Mouse (Mus musculus) embryonic stem cell, embryonic (primary cell): ENCODE data around the gene Aldh3b2.

ENCODE experiments used
- CTCF ChIA-PET, 4 experiments: fragments of 300-600 bp in 2 of 4; fragments of 350-600 bp in 2 of 4; sonication (Branson Sonifier 250); formaldehyde crosslinking; loops; one replicate each; lab custom pipeline; 2022; ENCODE audit warnings: inconsistent platforms in 2 of 4; lab: Charles Lee
- POLR2A ChIA-PET, 4 experiments: fragments of 300-600 bp in 2 of 4; fragments of 350-600 bp in 2 of 4; sonication (Branson Sonifier 250); formaldehyde crosslinking; loops; one replicate each; lab custom pipeline; 2022; ENCODE audit warnings: antibody characterized with exemption in 4 of 4, inconsistent platforms in 1 of 4; lab: Charles Lee

The Aldh3b2 gene

DNA sequence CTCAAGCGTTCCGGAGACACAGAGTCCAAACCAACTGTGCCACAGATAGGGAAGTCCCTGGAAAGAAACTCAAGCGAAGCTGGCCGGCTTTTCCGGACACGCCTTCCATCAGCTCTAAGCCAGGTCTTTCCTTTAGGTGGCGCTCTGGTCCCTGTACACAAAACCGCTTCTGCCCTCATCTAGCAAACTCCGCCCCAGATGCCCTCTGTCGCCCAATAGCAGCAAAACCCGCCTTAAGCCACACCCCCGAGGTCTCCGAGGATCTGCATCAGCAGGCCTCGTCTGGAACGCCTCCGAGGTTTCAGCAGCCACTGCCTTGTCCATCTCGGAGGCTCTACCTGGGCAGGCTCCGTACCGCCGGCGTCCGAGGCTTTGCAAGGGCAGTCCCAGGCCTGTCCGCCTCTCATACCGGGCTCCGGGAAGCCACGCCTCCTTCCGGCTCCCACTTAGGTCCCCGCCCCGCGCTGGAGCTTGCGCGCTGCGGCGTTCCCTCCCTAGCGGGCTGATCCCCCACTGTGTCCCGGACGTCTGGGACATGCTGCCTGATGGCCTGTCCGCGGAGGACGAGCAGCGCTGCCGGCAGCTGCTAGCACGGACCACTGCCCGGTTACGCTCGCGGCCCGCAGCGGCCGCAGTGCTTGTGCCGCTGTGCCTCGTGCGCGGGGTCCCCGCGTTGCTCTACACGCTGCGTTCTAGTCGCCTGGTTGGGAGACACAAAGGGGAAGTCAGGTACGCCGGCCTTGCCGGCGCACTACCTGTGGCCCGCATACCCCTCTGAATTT, 28.2 kb downstream of the Aldh3b2 start, which contains the start of the genes Nudt8 and Gm49405:
Nudt8 (plus strand) TSS at position 462 of the 782 bp plus-strand sequence.
Gm49405 (plus strand) TSS at position 508 of the 782 bp plus-strand sequence.
- CTCF ChIA-PET = interaction anchor here (0.5 to 4.3 kb wide), 79 partner anchors 9 to 992 kb away, joined by 3 to 71 read pairs (median 5); partner anchors contain the start of genes Acy3 (in 4 of the 4), Ndufv1 (in 4 of the 4), Gstp2 (in 2 of the 4) and Aip (in 1 of the 4)
- POLR2A ChIA-PET = interaction anchor here (0.6 to 9.8 kb wide), 97 partner anchors 8 to 677 kb away, joined by 3 to 137 read pairs (median 4); partner anchors contain the start of genes Acy3 (in 3 of the 4), Gstp2 (in 3 of the 4), Ndufs8 (in 3 of the 4) and Ndufv1 (in 3 of the 4)

DNA sequence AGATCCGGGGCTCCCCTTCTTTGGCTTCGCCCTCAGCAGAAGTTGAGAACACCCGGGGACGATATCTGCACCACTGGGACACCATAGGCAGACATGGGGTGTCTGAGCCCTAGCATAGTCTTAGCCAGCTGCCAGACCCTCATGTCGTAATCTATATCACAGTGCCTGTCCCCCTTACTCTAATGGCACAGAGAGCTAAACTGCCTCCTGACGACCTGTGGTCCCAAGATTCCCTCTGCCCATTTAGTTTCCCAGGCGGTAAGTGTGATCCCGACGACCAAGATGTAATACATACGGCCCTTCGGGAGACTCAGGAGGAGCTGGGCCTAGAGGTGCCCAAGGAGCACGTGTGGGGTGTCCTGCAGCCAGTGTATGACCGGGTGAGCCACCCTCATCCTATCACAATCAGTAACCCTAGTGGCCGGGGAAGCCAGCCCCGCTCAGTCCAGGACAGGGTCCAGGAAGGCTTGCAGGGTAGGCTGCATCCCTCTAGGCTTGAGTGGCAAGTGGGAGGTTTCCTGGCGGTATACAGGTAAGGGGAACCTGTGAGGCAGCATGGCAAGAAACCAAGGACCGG, 28.9 kb downstream of the Aldh3b2 start:
- POLR2A ChIA-PET = interaction anchor here (0.5 to 9.8 kb wide), 51 partner anchors 9 to 678 kb away, joined by 3 to 137 read pairs (median 5); partner anchors contain the start of genes Ndufv1 (in 3 of the 4), Acy3 (in 2 of the 4), Gstp2 (in 2 of the 4) and Ndufs8 (in 2 of the 4)

DNA sequence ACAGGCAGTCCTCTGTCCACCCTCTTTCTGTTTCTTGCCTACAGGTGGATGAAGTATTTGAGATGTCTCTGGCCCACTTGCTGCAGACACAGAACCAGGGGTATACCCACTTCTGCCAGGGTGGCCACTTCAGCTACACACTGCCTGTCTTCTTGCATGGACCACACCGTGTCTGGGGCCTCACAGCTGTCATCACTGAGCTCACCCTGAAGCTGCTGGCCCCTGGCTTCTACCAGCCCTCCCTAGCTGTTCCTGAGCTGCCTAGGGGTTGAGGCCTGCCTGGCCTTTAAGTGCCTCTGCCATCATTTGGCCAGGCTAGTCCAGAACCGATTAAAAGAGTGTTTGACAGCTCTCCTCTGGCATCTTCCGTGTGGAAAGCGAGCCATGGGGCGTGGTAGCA, 29.6 kb downstream of the Aldh3b2 start:
- ChIA-PET CTCF (interaction anchor here (0.7 to 4.3 kb wide), 8 partner anchors 11 to 59 kb away, joined by 3 to 37 read pairs (median 8); partner anchors contain the start of genes Ndufv1 (in 2 of the 4) and Acy3 (in 1 of the 4)), POLR2A (interaction anchor here in 3 of 4 experiments (0.7 to 9.8 kb wide), 18 partner anchors 10 to 200 kb away, joined by 3 to 137 read pairs (median 10); partner anchors contain the start of genes Ndufv1 (in 3 of the 3), Acy3 (in 2 of the 3), Gstp2 (in 1 of the 3) and Rad9a (in 1 of the 3))

More for the DNA sequence above, 28.9 kb downstream of the Aldh3b2 start:
- CTCF ChIA-PET = interaction anchor here (0.5 to 4.3 kb wide), 41 partner anchors 10 to 422 kb away, joined by 3 to 71 read pairs (median 6); partner anchors contain the start of genes Ndufv1 (in 4 of the 4), Acy3 (in 2 of the 4), Gstp2 (in 2 of the 4) and Aip (in 1 of the 4)

DNA sequence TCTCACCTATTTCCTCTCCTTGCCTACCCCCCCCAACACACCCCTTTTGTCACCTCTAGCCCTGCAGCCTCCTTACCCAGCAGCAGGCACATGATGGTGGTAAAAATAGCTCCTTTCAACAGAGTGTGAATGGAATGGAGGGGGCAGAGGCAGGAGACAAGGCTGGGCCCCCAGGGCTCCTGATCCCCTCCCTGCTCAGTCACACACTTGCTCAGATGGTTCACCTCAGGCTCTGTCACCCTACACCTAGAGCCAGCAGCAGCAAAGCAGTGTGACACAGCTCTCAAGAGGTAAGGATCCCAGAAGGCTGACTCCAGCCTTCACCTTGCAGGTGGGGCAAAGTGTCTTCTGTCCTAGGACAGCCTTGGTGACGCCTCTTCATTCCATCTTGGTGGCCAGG, 31.0 kb downstream of the Aldh3b2 start, which contains the start of gene Doc2g:
Doc2g (plus strand) TSS at position 202 of the 400 bp plus-strand sequence.
- POLR2A ChIA-PET = interaction anchor here in 3 of 4 experiments (0.6 to 9.8 kb wide), 20 partner anchors 9 to 679 kb away, joined by 3 to 137 read pairs (median 4); partner anchors contain the start of genes Ndufv1 (in 3 of the 3), Gstp2 (in 2 of the 3) and Cdk2ap2 (in 1 of the 3)
- CTCF ChIA-PET = interaction anchor here (0.6 to 2.5 kb wide), 8 partner anchors 8 to 234 kb away, joined by 3 to 10 read pairs (median 4); partner anchors contain the start of gene Ndufv1 (in 2 of the 4)

DNA sequence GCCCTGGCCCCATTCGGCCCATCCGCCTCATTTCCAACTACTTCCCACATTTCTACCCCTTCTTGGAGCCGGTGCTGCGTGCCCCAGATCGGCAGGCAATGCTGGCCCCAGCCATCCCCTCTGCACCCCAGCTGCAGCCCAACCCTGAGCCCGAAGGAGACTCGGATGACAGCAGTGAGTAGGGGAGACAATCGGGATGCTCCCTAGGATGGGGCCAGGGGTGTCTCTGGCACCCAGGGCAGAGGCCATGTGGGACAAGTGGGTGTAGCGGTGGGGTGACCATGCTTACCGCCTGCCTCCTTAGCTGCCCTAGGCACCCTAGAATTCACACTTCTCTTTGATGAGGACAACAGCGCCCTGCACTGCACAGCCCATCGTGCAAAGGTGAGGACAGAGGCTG, 31.5 kb downstream of the Aldh3b2 start:
- ChIA-PET CTCF (interaction anchor here (0.6 to 2.5 kb wide), 8 partner anchors 8 to 85 kb away, joined by 3 to 10 read pairs (median 4); partner anchors contain the start of gene Ndufv1 (in 2 of the 4)), POLR2A (interaction anchor here in 3 of 4 experiments (0.7 to 9.8 kb wide), 14 partner anchors 8 to 118 kb away, joined by 3 to 137 read pairs (median 4); partner anchors contain the start of genes Ndufv1 (in 3 of the 3), Gstp2 (in 2 of the 3) and Ndufs8 (in 1 of the 3))

DNA sequence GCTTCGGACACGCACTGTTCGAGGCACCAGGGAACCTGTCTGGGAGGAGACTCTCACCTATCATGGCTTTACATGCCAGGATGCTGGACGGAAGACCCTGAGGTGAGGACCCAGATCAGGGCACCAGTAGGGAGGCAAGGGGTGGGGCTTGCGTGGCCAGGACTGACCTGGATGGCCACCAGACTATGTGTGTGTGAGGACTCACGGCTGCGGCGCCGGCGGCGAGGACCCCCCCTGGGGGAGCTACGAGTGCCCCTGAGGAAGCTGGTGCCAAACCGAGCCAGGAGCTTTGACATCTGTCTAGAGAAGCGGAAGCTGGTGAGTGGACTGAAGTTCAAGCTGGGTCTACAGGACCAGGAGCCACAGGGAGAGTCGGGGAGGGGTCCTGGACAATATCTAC, 32.2 kb downstream of the Aldh3b2 start:
- CTCF ChIA-PET = interaction anchor here (0.6 to 1.7 kb wide), 5 partner anchors 8 to 85 kb away, joined by 3 to 6 read pairs (median 3); partner anchors contain the start of gene Ndufv1 (in 1 of the 4)
- POLR2A ChIA-PET = interaction anchor here in 3 of 4 experiments (0.6 to 9.8 kb wide), 14 partner anchors 8 to 221 kb away, joined by 3 to 137 read pairs (median 4); partner anchors contain the start of genes Ndufv1 (in 3 of the 3), Gstp2 (in 2 of the 3) and Ndufs8 (in 1 of the 3)

DNA sequence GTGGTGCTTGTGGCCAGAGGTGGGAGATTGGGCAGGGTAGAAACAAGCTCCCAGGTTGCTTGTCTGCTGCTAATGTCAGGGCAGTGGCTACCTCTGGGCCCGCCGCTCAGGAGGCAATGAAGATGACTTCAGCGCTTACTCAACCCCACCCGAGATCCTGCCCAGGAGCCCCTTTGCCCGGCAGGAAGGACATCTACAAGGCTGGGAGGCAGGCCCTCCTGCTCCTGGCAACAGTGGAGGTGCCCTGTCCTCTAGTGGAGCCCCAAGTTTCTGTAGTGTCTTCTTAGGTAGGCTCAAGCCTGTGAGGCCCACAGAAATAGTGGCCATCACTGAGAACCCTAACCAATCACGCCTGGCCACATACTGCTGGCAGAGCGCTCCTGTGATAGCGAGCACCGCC, 33.0 kb downstream of the Aldh3b2 start:
- POLR2A ChIA-PET = interaction anchor here (0.7 to 6.9 kb wide), 10 partner anchors 7 to 304 kb away, joined by 3 to 79 read pairs (median 4); partner anchors contain the start of genes Gstp2 (in 2 of the 4), Ndufv1 (in 1 of the 4) and Rad9a (in 1 of the 4)
- CTCF ChIA-PET = interaction anchor here in 3 of 4 experiments (0.5 to 1.7 kb wide), 5 partner anchors 7 to 1950 kb away, joined by 3 to 6 read pairs (median 4); partner anchors contain the start of genes Ndufv1 (in 1 of the 3) and Unc93b1 (in 1 of the 3)

DNA sequence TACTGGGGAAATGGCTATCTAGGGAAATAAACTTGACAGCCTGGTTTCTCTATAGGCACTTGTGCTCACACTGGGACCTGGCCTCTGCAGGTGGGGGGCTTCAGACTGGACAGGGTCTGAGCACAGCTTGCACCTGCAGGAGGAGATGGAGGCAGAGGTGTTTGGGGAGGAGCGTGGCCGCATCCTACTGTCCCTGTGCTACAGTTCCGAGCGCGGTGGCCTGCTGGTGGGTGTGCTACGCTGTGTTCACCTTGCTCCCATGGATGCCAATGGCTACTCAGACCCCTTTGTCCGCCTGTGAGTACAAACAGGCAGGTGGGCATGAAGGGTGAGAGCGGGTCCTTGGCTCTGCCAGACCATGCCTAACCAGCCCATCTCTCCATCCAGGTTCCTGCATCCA, 33.8 kb downstream of the Aldh3b2 start:
- ChIA-PET CTCF (no interaction called here), POLR2A (interaction anchor here in 2 of 4 experiments (0.6 to 1.7 kb wide), 3 partner anchors 17 to 404 kb away, joined by 3 to 7 read pairs (median 5); no protein-coding TSS in a partner anchor)

DNA sequence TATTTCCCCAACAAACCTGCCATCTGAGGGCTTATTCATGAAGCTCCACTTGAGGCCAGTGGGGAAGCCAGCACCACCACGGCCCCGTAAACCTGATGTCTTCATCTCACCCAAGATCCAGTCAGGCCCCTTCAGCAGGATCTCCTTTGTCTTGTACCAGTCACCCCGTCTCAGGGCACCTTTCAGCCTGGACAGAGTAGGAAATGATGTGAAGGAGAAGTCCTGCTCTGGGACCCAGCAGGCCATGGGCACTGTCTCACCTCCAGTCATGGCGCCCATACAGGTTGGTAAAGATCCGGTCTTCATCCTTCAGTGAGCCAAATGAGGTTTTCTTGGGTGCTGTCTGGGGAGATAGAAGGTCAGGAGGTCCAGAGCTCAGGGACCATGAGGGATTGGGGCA, 39.0 kb downstream of the Aldh3b2 start:
- POLR2A ChIA-PET = interaction anchor here (0.5 to 6.0 kb wide), 19 partner anchors 9 to 698 kb away, joined by 3 to 137 read pairs (median 5); partner anchors contain the start of genes Gm49405 (in 3 of the 4), Nudt8 (in 3 of the 4), Cdk2ap2 (in 2 of the 4) and Doc2g (in 2 of the 4)
- CTCF ChIA-PET = interaction anchor here in 2 of 4 experiments (0.6 to 5.3 kb wide), 5 partner anchors 8 to 410 kb away, joined by 3 to 71 read pairs (median 4); partner anchors contain the start of genes Gm49405 (in 1 of the 2) and Nudt8 (in 1 of the 2)

DNA sequence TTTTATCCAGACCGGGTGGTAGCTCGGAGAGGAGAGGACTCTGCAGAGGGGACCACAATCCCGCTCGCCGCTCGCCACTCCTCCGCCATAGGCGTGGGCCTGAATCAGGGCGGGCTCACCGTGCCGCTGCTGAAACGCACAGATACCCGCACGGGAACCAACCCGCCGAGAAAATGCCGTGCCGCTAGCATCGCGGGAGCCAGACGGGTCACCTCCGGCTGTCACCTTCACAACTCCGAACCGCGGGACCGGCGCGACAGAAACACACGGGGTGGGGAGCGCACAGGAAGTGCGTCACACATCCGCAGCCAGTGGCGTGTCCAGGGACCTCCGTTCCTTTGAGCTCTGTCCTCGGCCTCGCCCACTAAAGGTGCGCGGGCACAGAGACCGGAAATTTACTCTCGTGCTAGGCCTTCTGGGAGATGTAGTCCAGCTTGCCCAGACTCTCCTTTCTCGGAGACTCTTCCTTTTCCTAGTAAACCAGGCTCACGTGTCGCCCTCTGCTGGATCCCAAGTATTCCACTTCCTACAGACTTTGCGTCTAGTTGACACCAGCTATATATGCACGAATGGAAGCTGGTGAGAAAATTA, 40.4 kb downstream of the Aldh3b2 start, which contains the start of gene Ndufv1:
Ndufv1 (minus strand) TSS at position 375 of the 591 bp plus-strand sequence.
- POLR2A ChIA-PET = interaction anchor here (0.5 to 6.0 kb wide), 114 partner anchors 8 to 915 kb away, joined by 3 to 137 read pairs (median 5); partner anchors contain the start of genes Gstp2 (in 4 of the 4), Acy3 (in 3 of the 4), Doc2g (in 3 of the 4) and Gm49405 (in 3 of the 4)
- CTCF ChIA-PET = interaction anchor here (0.5 to 5.3 kb wide), 105 partner anchors 8 to 576 kb away, joined by 3 to 71 read pairs (median 5); partner anchors contain the start of genes Gm49405 (in 3 of the 4), Gstp2 (in 3 of the 4), Nudt8 (in 3 of the 4) and Acy3 (in 2 of the 4)

DNA sequence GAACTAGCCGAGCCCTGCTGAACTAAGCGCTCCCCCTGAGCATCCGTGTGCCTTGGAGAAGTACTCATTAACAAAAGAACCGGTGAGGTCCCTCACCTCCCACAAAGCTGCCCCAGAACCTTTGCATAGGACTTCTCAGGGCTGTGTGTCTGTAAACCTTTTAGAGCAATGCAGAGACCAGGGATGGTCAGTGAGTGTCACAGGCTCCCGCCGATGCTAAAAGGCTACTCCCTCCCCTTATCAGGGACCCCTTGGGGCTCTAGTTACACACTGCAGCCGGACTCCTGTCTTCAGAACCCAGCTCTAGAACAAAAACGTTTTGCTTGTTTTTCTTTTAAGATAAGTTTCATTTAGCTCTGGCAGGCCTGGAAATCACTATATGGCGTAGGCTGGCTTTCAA, 40.9 kb downstream of the Aldh3b2 start:
- ChIA-PET POLR2A (interaction anchor here (0.5 to 6.0 kb wide), 117 partner anchors 8 to 915 kb away, joined by 3 to 137 read pairs (median 5); partner anchors contain the start of genes Gstp2 (in 4 of the 4), Acy3 (in 3 of the 4), Doc2g (in 3 of the 4) and Gm49405 (in 3 of the 4)), CTCF (interaction anchor here (0.5 to 5.3 kb wide), 102 partner anchors 8 to 1592 kb away, joined by 3 to 71 read pairs (median 5); partner anchors contain the start of genes Gm49405 (in 3 of the 4), Gstp2 (in 3 of the 4), Nudt8 (in 3 of the 4) and Acy3 (in 2 of the 4))

DNA sequence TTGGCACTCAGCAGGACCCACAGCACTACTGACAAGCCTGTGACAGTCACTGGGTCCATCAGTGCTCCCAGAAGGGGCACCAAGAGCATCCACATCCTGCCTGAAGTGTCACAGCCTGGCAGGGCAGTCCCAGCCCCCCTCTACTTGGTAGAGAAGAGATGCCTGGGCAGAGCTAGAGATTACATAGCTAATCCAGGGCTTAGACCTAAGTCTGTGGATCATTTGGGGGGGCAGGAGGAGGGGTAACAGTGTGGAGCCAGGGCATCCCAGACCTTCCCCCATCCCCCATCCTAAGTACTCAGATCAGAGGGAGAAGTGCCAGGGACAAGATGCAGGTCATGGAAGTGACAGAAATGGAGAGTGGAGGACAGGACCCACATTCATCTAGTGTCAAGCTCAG, 42.7 kb downstream of the Aldh3b2 start:
- ChIA-PET CTCF (interaction anchor here in 1 of 4 experiments (1.2 to 2.3 kb wide), 5 partner anchors 15 to 240 kb away, joined by 3 to 5 read pairs (median 4); partner anchors contain the start of gene Gstp2), POLR2A (interaction anchor here (0.6 to 6.0 kb wide), 12 partner anchors 8 to 366 kb away, joined by 3 to 79 read pairs (median 4); partner anchors contain the start of genes Gstp2 (in 3 of the 4), Gm49405 (in 2 of the 4), Nudt8 (in 2 of the 4) and Doc2g (in 1 of the 4))

DNA sequence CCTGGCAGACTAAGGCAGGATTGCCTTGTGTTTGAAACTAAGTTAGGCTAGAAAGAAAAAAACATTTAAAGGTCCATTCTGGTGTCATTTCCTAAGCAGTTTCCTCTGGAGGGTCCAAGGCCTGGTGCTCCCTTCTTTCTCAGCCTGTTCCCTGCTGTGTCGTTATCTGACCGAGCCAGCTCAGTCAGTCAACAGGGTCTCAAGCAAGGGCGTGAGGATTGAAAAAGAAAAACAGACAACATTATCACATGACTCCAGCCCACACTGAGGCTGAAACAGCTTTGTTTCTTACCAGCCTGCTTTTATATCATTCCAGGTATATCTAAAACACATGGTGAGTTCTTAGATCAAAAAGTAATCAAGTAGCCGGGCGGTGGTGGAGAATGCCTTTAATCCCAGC, 43.5 kb downstream of the Aldh3b2 start:
- ChIA-PET CTCF (interaction anchor here in 1 of 4 experiments (1.2 to 2.3 kb wide), 4 partner anchors 27 to 239 kb away, joined by 3 to 5 read pairs (median 4); partner anchors contain the start of gene Gstp2), POLR2A (interaction anchor here (0.6 to 2.5 kb wide), 14 partner anchors 12 to 1073 kb away, joined by 3 to 14 read pairs (median 4); partner anchors contain the start of genes Gstp2 (in 4 of the 4), Gm49405 (in 1 of the 4), Ndufs8 (in 1 of the 4) and Nudt8 (in 1 of the 4))

DNA sequence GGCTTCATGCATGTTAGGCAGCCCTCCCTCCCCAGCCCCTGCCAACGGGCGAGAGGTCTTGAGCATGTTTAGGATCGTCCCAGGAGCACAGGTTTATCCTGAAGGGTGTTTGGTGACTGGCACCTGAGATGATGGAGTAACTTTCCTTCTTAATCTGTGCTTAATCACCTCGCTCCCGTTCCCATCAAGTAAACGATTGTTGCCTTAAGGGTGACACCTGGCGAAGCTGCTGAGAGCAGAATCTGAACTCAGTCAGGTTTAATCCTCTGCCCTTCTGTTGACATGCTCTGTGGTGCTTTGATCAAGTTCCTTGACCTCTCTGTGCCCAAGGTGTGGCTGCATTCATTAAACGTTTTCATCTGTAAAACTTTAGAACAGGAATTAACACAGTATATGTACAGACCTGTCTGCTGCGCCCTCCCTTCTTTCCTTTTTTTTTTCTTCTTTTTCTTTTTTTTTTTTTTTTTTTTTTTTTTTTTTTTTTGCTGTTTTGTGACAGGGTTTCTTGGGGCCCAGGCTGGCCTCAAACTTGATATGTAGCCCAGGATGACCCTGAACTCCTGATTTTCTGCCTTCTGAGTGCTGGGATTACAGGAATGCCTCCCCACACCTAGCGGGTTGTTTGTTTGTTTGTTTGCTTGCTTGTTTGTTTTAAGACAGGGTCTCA, 45.9 kb downstream of the Aldh3b2 start:
- ChIA-PET CTCF (interaction anchor here (0.6 to 2.0 kb wide), 23 partner anchors 18 to 244 kb away, joined by 3 to 39 read pairs (median 7); partner anchors contain the start of genes Gstp2 (in 3 of the 4), Gm49405 (in 2 of the 4), Nudt8 (in 2 of the 4) and Gstp1 (in 1 of the 4)), POLR2A (interaction anchor here in 3 of 4 experiments (0.6 to 6.4 kb wide), 27 partner anchors 9 to 309 kb away, joined by 3 to 62 read pairs (median 4); partner anchors contain the start of genes Gstp1 (in 3 of the 3), Gstp2 (in 3 of the 3), Acy3 (in 2 of the 3) and Nudt8 (in 2 of the 3))
